Mouse (Mus musculus) hindbrain, embryonic 11.5 days (tissue): ENCODE results near the gene Coq2. TPM values are rescaled to one million over a fixed set of nuclear protein-coding genes. Genes with fewer than 3 reads are reported as not detected.

Experiments
- ATAC-seq: fragments of 200-750 bp; cut with Nextera tagmentation; 2 replicates; pipeline ENCODE4 v1.8.0; 2017; ENCODE audit warnings: mild to moderate bottlenecking, moderate TSS enrichment, moderate library complexity; ENCODE audit not compliant: low FRiP score
- DNase-seq: peaks from one replicate; pipeline ENCODE4 v3.0.0-alpha.2; 2015; ENCODE audit warnings: low spot score
- H3K27ac ChIP-seq: fragments of 300-500 bp; sonication (generic); 2 replicates; pipeline ENCODE4 v1.5.1; 2014; ENCODE audit warnings: mild to moderate bottlenecking, low read depth, low read length
- H3K27me3 ChIP-seq: fragments of 300-500 bp; sonication (generic); 2 replicates; pipeline ENCODE4 v1.6.1; 2014; ENCODE audit warnings: mild to moderate bottlenecking, low read length, moderate library complexity, mixed read lengths; ENCODE audit not compliant: control insufficient read depth, insufficient read depth
- H3K36me3 ChIP-seq: fragments of 300-500 bp; sonication (generic); 2 replicates; pipeline ENCODE4 v1.6.1; 2014; ENCODE audit warnings: mild to moderate bottlenecking, low read length, moderate library complexity, mixed read lengths; ENCODE audit not compliant: control insufficient read depth, insufficient read depth
- H3K4me1 ChIP-seq: fragments of 300-500 bp; sonication (generic); replicated peaks from 2 replicates; pipeline ENCODE4 v1.6.1; 2014; ENCODE audit warnings: low read length, mixed read lengths; ENCODE audit not compliant: control insufficient read depth, insufficient read depth
- H3K4me2 ChIP-seq: fragments of 300-500 bp; sonication (generic); replicated peaks from 2 replicates; pipeline ENCODE4 v1.6.1; 2014; ENCODE audit warnings: mild to moderate bottlenecking, low read depth, low read length
- H3K4me3 ChIP-seq: fragments of 300-500 bp; sonication (generic); 2 replicates; pipeline ENCODE4 v1.5.1; 2014; ENCODE audit warnings: low read depth, low read length
- H3K9ac ChIP-seq: fragments of 300-500 bp; sonication (generic); 2 replicates; pipeline ENCODE4 v1.6.1; 2014; ENCODE audit warnings: low read depth, low read length
- H3K9me3 ChIP-seq: fragments of 300-500 bp; sonication (generic); 2 replicates; pipeline ENCODE4 v1.6.1; 2016; ENCODE audit warnings: low read length; ENCODE audit not compliant: control insufficient read depth
- WGBS: fragments of 180-500 bp; shearing (Covaris S2); extraction: QIAGEN DNeasy Blood & Tissue Kit; methylation state at CpG from one replicate; pipeline ENCODE4 v1.1.7; 2014; 5-methylcytosine and 5-hydroxymethylcytosine counted together
- polyA plus RNA-seq: library from polyadenylated mRNA; unstranded; fragments of >200 nt; fragmentation: Nextera tagmentation; extraction: Ambion mirVana; gene quantifications from 2 replicates; pipeline ENCODE4 v1.2.1, GENCODE M21; 2014

Coq2 gene
- polyA plus RNA-seq, 1 experiment from 2014 or later, result 48.4 TPM

DNA sequence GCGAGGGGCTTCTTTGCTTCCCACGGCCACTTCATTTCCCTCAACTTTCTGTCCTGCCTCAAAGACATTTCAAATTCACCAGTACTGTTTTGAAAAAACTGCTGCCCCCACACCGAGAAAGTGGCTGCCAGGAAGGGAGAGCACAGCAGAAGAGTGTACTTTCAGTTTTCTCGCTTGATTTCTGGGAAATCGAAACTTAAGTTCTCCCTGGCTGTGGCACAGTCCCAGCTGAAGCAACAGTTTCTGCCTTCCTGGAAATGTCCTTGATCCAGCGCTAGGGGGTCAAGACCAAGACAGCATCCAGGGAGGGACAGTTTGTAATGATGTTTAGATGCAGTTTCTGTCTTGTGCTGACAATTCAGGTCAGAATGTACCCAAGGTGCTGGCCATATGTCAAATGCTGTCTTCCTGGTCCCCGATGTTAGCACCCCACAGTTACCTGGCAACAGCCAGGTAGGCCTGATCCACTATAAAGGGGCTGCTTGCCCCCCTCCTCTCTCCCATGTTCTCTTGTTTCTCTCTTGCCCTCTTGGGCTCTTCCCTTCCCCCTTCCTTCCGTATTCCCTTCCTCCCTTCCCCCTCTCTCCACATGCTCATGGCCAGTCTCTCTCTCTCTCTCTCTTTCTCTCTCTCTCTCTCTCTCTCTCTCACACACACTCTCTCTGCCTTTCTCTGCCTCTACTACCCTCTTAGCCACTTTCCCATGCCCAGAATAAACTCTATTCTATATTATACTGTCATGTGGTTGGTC, 38.0 kb downstream of the Coq2 start:
- DNase-seq, result no peak
- no peak overlapping the region for H3K4me3 ChIP-seq

DNA sequence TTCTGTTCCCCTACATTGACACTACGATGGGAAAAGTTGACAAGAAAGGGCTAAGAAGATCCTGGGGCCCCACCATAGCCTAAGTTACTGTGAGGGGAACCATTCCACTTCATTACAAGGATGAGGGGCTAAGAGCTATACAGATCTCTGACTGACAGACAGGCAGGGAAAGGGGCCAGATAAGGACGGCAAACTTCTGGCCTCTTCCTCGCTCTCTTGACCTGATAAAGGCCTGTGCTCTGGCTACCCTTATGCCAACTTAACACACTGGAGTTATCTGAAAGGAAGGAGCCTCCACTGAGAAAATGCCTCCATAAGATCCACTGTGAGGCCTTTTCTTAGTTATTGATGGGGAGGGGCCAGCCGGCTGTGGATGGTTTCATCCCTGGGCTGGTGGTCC, 39.0 kb downstream of the Coq2 start:
- DNase-seq, result no peak
- WGBS, result 91% methylated on average over 4 of the region's 4 CpGs

More for the DNA sequence above, 38.0 kb downstream of the Coq2 start:
- Histone ChIP-seq H3K36me3 (no peaks in the 10 kb centered on the region), H3K27me3 (no peaks in the 10 kb centered on the region), H3K4me2 (no peak overlapping the region), H3K9ac (no peak overlapping the region), H3K4me1 (no peaks in the 10 kb centered on the region), H3K27ac (no peak overlapping the region), H3K9me3 (no peaks in the 10 kb centered on the region)
- ATAC-seq, result no peak
- WGBS, result 74% methylated on average over 8 of the region's 8 CpGs

GRCm38 (mm10) chr5:100634885-100635478, 40.0 kb downstream of the Coq2 start:
- no peaks in the 10 kb centered on the region for H3K9me3 ChIP-seq

More for the DNA sequence above, 39.0 kb downstream of the Coq2 start:
- no peaks in the 10 kb centered on the region for H3K27me3 ChIP-seq
- H3K9ac ChIP-seq, result no peak overlapping the region
- no peaks in the 10 kb centered on the region for H3K9me3 ChIP-seq
- H3K4me1 ChIP-seq, result no peaks in the 10 kb centered on the region
- H3K4me2 ChIP-seq, result no peak overlapping the region
- H3K27ac ChIP-seq, result no peak overlapping the region
- no peaks in the 10 kb centered on the region for H3K36me3 ChIP-seq
- H3K4me3 ChIP-seq, result no peak overlapping the region
- ATAC-seq, result no peak

GRCm38 (mm10) chr5:100632540-100633129, 42.3 kb downstream of the Coq2 start:
- DNase-seq (no peak), ATAC-seq (no peak)
- no peaks in the 10 kb centered on the region for H3K9me3 ChIP-seq
- H3K27ac ChIP-seq, result no peak overlapping the region
- H3K4me3 ChIP-seq, result no peak overlapping the region
- 86% methylated on average over 8 of the region's 8 CpGs for WGBS
- H3K36me3 ChIP-seq, result no peaks in the 10 kb centered on the region
- H3K9ac ChIP-seq, result no peak overlapping the region
- H3K4me1 ChIP-seq, result no peaks in the 10 kb centered on the region
- no peaks in the 10 kb centered on the region for H3K27me3 ChIP-seq
- H3K4me2 ChIP-seq, result no peak overlapping the region

More at GRCm38 (mm10) chr5:100634885-100635478, 40.0 kb downstream of the Coq2 start:
- H3K27ac ChIP-seq, result no peak overlapping the region
- no peak overlapping the region for H3K4me2 ChIP-seq
- H3K9ac ChIP-seq, result no peak overlapping the region
- no peaks in the 10 kb centered on the region for H3K27me3 ChIP-seq
- H3K4me3 ChIP-seq, result no peak overlapping the region
- no peaks in the 10 kb centered on the region for H3K4me1 ChIP-seq
- WGBS, result 85% methylated on average over 8 of the region's 8 CpGs
- no peak for ATAC-seq
- DNase-seq, result no peak
- H3K36me3 ChIP-seq, result no peaks in the 10 kb centered on the region

DNA sequence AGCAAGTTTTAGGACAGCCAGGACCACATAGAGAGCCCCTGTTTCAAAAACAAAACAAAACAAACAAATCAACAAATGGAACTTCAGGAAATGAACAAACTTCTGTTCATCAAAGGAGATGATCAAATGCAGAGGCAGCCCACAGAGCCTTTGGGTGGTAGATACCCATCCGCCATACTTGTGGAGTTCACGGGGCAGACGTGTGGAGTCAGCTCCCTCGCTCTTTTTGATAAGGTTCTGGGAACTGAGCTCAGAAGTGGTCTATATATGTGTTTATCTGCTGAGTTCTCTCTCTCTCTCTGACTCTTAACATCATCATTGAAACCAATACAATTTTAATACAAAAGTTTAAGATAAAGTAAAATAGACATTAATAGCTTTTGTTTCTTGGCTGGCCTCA, 46.1 kb downstream of the Coq2 start:
- Histone ChIP-seq H3K4me3 (no peak overlapping the region), H3K9me3 (no peaks in the 10 kb centered on the region), H3K36me3 (no peaks in the 10 kb centered on the region), H3K27ac (no peak overlapping the region), H3K27me3 (no peaks in the 10 kb centered on the region), H3K4me1 (no peaks in the 10 kb centered on the region), H3K4me2 (no peak overlapping the region), H3K9ac (no peak overlapping the region)
- DNase-seq (no peak), ATAC-seq (no peak)
- WGBS, result 98% methylated on average over 4 of the region's 4 CpGs

GRCm38 (mm10) chr5:100626526-100626925, 48.4 kb downstream of the Coq2 start:
- Histone ChIP-seq H3K9ac (no peak overlapping the region), H3K27me3 (no peaks in the 10 kb centered on the region), H3K4me1 (no peaks in the 10 kb centered on the region), H3K4me3 (no peak overlapping the region), H3K4me2 (no peak overlapping the region), H3K9me3 (no peaks in the 10 kb centered on the region), H3K36me3 (no peaks in the 10 kb centered on the region), H3K27ac (no peak overlapping the region)
- WGBS, result 81% methylated on average over 6 of the region's 6 CpGs
- ATAC-seq, result no peak
- no peak for DNase-seq

GRCm38 (mm10) chr5:100624743-100625360, 50.1 kb downstream of the Coq2 start:
- Histone ChIP-seq H3K9ac (no peak overlapping the region), H3K4me3 (no peak overlapping the region), H3K27me3 (no peaks in the 10 kb centered on the region), H3K4me1 (no peaks in the 10 kb centered on the region), H3K4me2 (no peak overlapping the region), H3K9me3 (no peaks in the 10 kb centered on the region), H3K27ac (no peak overlapping the region), H3K36me3 (no peaks in the 10 kb centered on the region)
- 84% methylated on average over 9 of the region's 9 CpGs for whole genome bisulfite sequencing
- ATAC-seq (no peak), DNase-seq (no peak)

DNA sequence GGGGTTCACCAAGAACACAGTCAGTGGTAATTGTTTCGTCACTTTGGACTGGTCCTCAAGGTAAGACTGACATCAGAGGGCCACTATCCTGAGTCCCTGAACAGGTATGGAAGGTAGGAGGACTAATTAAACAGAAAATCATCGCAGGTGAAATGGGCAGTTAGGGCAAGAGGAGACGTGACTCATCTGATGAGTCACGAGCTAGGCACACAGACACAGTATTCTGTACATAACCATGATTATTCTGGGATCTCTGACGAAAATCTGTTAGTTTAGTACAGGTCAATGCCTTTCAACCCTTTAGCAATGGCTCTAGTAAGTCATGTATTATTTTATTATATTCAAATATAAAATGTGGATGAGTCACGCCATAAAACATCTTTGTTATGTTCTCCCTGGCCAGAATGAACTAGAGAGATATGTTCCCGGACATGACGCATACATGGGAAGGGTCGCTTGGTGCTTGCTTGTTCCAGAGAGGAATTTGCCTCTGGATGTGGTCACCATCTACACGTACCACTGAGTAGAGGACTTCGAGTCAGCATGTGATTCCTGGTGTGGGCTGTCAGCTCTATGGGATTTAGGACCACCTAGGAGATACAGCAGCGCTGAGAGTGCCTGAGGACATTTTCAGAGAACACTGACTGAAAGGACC, 52.3 kb downstream of the Coq2 start:
- no peak for DNase-seq
- H3K36me3 ChIP-seq, result no peaks in the 10 kb centered on the region
- no peaks in the 10 kb centered on the region for H3K9me3 ChIP-seq
- no peak for ATAC-seq
- 91% methylated on average over 12 of the region's 12 CpGs for WGBS
- no peak overlapping the region for H3K4me3 ChIP-seq
- no peak overlapping the region for H3K9ac ChIP-seq
- H3K27me3 ChIP-seq, result no peaks in the 10 kb centered on the region
- no peaks in the 10 kb centered on the region for H3K4me1 ChIP-seq
- no peak overlapping the region for H3K4me2 ChIP-seq
- H3K27ac ChIP-seq, result no peak overlapping the region
